In the genomic region with DNA sequence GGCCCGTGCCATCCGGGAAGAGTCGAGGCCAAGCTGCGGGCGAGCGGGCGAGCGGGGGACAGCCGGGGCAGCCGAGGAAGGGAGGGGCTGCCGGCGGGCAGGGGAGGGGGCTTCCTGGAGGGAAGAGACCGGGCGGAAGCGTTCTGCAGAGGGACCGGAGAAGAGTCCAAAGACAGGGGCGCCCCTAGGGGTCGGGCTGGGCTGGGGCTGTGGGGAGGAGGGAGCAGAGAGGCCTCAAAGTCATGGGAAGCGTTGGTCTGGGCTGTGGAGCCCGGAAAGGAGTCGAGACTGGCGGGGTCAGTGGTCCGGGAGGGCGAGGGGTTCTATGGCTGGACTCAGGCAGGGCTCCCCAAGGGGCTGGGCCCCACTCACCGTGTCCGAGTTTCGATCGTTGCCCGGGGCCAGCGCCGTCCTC, we compare ENCODE assay signal across 8 mouse cellular contexts. TPM values are rescaled to one million over a fixed set of nuclear protein-coding genes. Genes with fewer than 3 reads are reported as not detected.
DNase-seq lines count a peak whose midpoint lies in the region; ATAC-seq lines count a peak whose summit lies in the region.

No protein-coding gene starts in this region.

- H3K4me3 ChIP-seq in heart, embryonic 11.5 days (ENCODE audit: low read depth, low read length), result peak overlapping the region; percentile 98

- DNase-seq in B cell, adult 2 months, result peak; percentile 62 to 64
- DNase-seq in NIH3T3 (ENCODE audit: low read depth), result peak; percentile 76
- DNase-seq in embryo, embryonic 10.5 days (ENCODE audit: low spot score), result peak; percentile 90
- DNase-seq in kidney, postnatal 10 days, result peak; percentile 88
- DNase-seq in lung, postnatal 25 days (ENCODE audit: low spot score), result peak; percentile 53
- peak; percentile 64 for DNase-seq in ovary, postnatal 36 days (ENCODE audit: low spot score)
- DNase-seq in urinary bladder, postnatal 25 days (ENCODE audit: low spot score), result peak; percentile 41

- WGBS in heart, embryonic 11.5 days (ENCODE audit: insufficient replicate concordance), result under 1% methylated on average over 28 of the region's 31 CpGs

- peak overlapping the region; percentile 77 for H3K27ac ChIP-seq in heart, embryonic 11.5 days (ENCODE audit: low read depth, low read length)

- no peaks in the 10 kb centered on the region for H3K36me3 ChIP-seq in heart, embryonic 11.5 days (ENCODE audit: control insufficient read depth, insufficient read depth, low read length)

- peak; percentile 71 for ATAC-seq in heart, embryonic 11.5 days (replicated peaks; ENCODE audit: insufficient number of reproducible peaks, low FRiP score, low TSS enrichment)

- H3K9ac ChIP-seq in heart, embryonic 11.5 days (ENCODE audit: low read depth, low read length), result peak overlapping the region; percentile 92

- H3K27me3 ChIP-seq in heart, embryonic 11.5 days (ENCODE audit: control insufficient read depth, insufficient read depth, low read length), result no peaks in the 10 kb centered on the region

- peaks cover 26% of the 10 kb centered on the region for H3K4me1 ChIP-seq in heart, embryonic 11.5 days (ENCODE audit: control insufficient read depth, insufficient read depth, low read length)

- peak overlapping the region; percentile 97 for H3K4me2 ChIP-seq in heart, embryonic 11.5 days

- no peaks in the 10 kb centered on the region for H3K9me3 ChIP-seq in heart, embryonic 11.5 days (replicated peaks; ENCODE audit: control insufficient read depth, low read length)

RNA-seq across cellular contexts. Expression of a gene that starts 0.5 kb away (rescaled TPM):
- 8.0 and 9.7 TPM in 2 replicates for polyA plus RNA-seq in heart, embryonic 11.5 days (2014; fragmentation: Nextera tagmentation; extraction: Ambion mirVana)

RNA-seq across cellular contexts. Expression of a gene that starts 5.1 kb away (rescaled TPM):
- 2.2 and 2.7 TPM in 2 replicates for polyA plus RNA-seq in heart, embryonic 11.5 days (2014; fragmentation: Nextera tagmentation; extraction: Ambion mirVana)

RNA-seq across cellular contexts. Expression of a gene that starts 50.1 kb away (rescaled TPM):
- 1.2 TPM in 2 replicates for polyA plus RNA-seq in heart, embryonic 11.5 days (2014; fragmentation: Nextera tagmentation; extraction: Ambion mirVana)

RNA-seq across cellular contexts. Expression of a gene that starts 50.1 kb away (rescaled TPM):
- 77.0 and 79.0 TPM in 2 replicates for polyA plus RNA-seq in heart, embryonic 11.5 days (2014; fragmentation: Nextera tagmentation; extraction: Ambion mirVana)

RNA-seq across cellular contexts. Expression of a gene that starts 53.5 kb away (rescaled TPM):
- 11.0 and 13.3 TPM in 2 replicates for polyA plus RNA-seq in heart, embryonic 11.5 days (2014; fragmentation: Nextera tagmentation; extraction: Ambion mirVana)

Comparison
In these comparisons a context has a peak if more than half of its experiments do, and no peak if none do; other contexts are left out.
1. Peak in every context shown above with its lines: DNase-seq, ATAC-seq, H3K4me3 ChIP-seq and H3K27ac ChIP-seq.